Mouse (Mus musculus) ZHBTc4 (cell line): ENCODE results near the gene Patl1.
"Not testable (repeated sequence)": the region's sequence is repeated elsewhere in the genome, so short reads cannot be mapped to it uniquely, and the experiment has no call there.

Experiments used
- DNase-seq: peaks from one replicate; pipeline ENCODE4 v3.0.0-alpha.2; 2011; ENCODE audit warnings: low read depth, low spot score

Gene Patl1

GRCm38 (mm10) chr19:11912037-11912532 is at the start of gene Patl1:
TSS of gene Patl1 (plus strand) at chr19:11912399.
- DNase-seq = peak; percentile 99

GRCm38 (mm10) chr19:11867837-11868236 is 44.4 kb upstream of the Patl1 start:
- peak; percentile 69 for DNase-seq

GRCm38 (mm10) chr19:11875006-11875405 is 37.2 kb upstream of the Patl1 start, which contains the start of gene Olfr1419:
TSS of gene Olfr1419 (minus strand) at chr19:11875106.
- DNase-seq = no peak

GRCm38 (mm10) chr19:11878404-11878803 is 33.8 kb upstream of the Patl1 start:
- peak; percentile 38 for DNase-seq

- no peak for DNase-seq
Measured at GRCm38 (mm10) chr19:11886265-11886664, 25.9 kb upstream of the Patl1 start, which contains the start of gene Olfr1420. TSS of gene Olfr1420 (plus strand) at chr19:11886565.

GRCm38 (mm10) chr19:11911021-11911420 is 1.2 kb upstream of the Patl1 start:
- no peak for DNase-seq

GRCm38 (mm10) chr19:11911603-11912002 is 596 bp upstream of the Patl1 start:
- DNase-seq = no peak

GRCm38 (mm10) chr19:11912533-11913121 is 428 bp downstream of the Patl1 start:
- peak; percentile 85 for DNase-seq

GRCm38 (mm10) chr19:11915804-11916203 is 3.6 kb downstream of the Patl1 start:
- DNase-seq = no peak

- no peak for DNase-seq
Measured at GRCm38 (mm10) chr19:11922068-11922467, 9.9 kb downstream of the Patl1 start.

- not testable (repeated sequence) for DNase-seq
Measured at GRCm38 (mm10) chr19:11922515-11922914, 10.3 kb downstream of the Patl1 start.

- no peak for DNase-seq
Measured at GRCm38 (mm10) chr19:11926380-11926779, 14.2 kb downstream of the Patl1 start.

GRCm38 (mm10) chr19:11928025-11928748 is 16.0 kb downstream of the Patl1 start:
- DNase-seq = peak; percentile 47

- DNase-seq = peak; percentile 40
Measured at GRCm38 (mm10) chr19:11946460-11946859, 34.3 kb downstream of the Patl1 start.

GRCm38 (mm10) chr19:11949878-11950277 is 37.7 kb downstream of the Patl1 start:
- no peak for DNase-seq

GRCm38 (mm10) chr19:11950747-11951146 is 38.5 kb downstream of the Patl1 start:
- DNase-seq = no peak

- DNase-seq = peak; percentile 56
Measured at GRCm38 (mm10) chr19:11954206-11954605, 42.0 kb downstream of the Patl1 start.

GRCm38 (mm10) chr19:11956636-11957035 is 44.4 kb downstream of the Patl1 start:
- no peak for DNase-seq

GRCm38 (mm10) chr19:11957396-11957795 is 45.2 kb downstream of the Patl1 start:
- DNase-seq = no peak

- DNase-seq = no peak
Measured at GRCm38 (mm10) chr19:11957846-11958245, 45.6 kb downstream of the Patl1 start.

GRCm38 (mm10) chr19:11964266-11964665 is 52.1 kb downstream of the Patl1 start:
- DNase-seq = peak; percentile 37

- DNase-seq = peak; percentile 100
Measured at GRCm38 (mm10) chr19:11965023-11965942, 53.1 kb downstream of the Patl1 start, which contains the start of gene Osbp. TSS of gene Osbp (plus strand) at chr19:11965941.
